Mouse (Mus musculus): Measurements from ENCODE around the gene Gm20518. TPM values are rescaled to one million over a fixed set of nuclear protein-coding genes. Genes with fewer than 3 reads are reported as not detected.

Gm20518 gene
- polyA plus RNA-seq, 1 experiment from 2014 or later = 0.19 TPM

GRCm38 (mm10) chr16:17839976-17840375, 51.5 kb downstream of the Gm20518 start:
- Histone ChIP-seq H3K27ac (no peak overlapping the region), H3K4me2 (no peak overlapping the region), H3K9ac (no peak overlapping the region), H3K36me3 (peaks cover 43% of the 10 kb centered on the region), H3K4me3 (no peak overlapping the region), H3K4me1 (replicated peaks) (no peaks in the 10 kb centered on the region), H3K9me3 (replicated peaks) (no peaks in the 10 kb centered on the region), H3K27me3 (peaks cover 29% of the 10 kb centered on the region)
- ATAC-seq (replicated peaks; ENCODE audit: insufficient number of reproducible peaks, insufficient read depth, low FRiP score, low read depth) = no peak
- WGBS = 87% methylated on average over 4 of the region's 4 CpGs

GRCm38 (mm10) chr16:17838051-17838450, 53.4 kb downstream of the Gm20518 start, which contains the start of gene Car15:
TSS of gene Car15 (minus strand) at chr16:17838364.
- Histone ChIP-seq H3K4me2 (no peak within 1 kb of the TSS), H3K27me3 (peaks cover 49% of the 10 kb centered on the region), H3K4me1 (replicated peaks) (peaks cover 15% of the 10 kb centered on the region), H3K9ac (no peak within 1 kb of the TSS), H3K27ac (no peak within 1 kb of the TSS), H3K36me3 (peaks cover 24% of the 10 kb centered on the region), H3K9me3 (replicated peaks) (no peaks in the 10 kb centered on the region), H3K4me3 (no peak within 1 kb of the TSS)
- 75% methylated on average over 6 of the region's 6 CpGs for WGBS
- no peak for ATAC-seq (replicated peaks; ENCODE audit: insufficient number of reproducible peaks, insufficient read depth, low FRiP score, low read depth)

- no peak for ATAC-seq (replicated peaks; ENCODE audit: insufficient number of reproducible peaks, insufficient read depth, low FRiP score, low read depth)
- Histone ChIP-seq H3K27ac (no peak overlapping the region), H3K4me2 (no peak overlapping the region), H3K9ac (no peak overlapping the region), H3K4me1 (replicated peaks) (peaks cover 18% of the 10 kb centered on the region), H3K9me3 (replicated peaks) (no peaks in the 10 kb centered on the region), H3K36me3 (no peaks in the 10 kb centered on the region), H3K4me3 (no peak overlapping the region), H3K27me3 (peaks cover 74% of the 10 kb centered on the region)
- WGBS = 38% methylated on average over 13 of the region's 13 CpGs
Measured at GRCm38 (mm10) chr16:17835481-17835880, 56.0 kb downstream of the Gm20518 start.

GRCm38 (mm10) chr16:17834543-17834942, 56.9 kb downstream of the Gm20518 start:
- Histone ChIP-seq H3K4me3 (peak overlapping the region; percentile 61), H3K27me3 (peaks cover 84% of the 10 kb centered on the region)
- 44% methylated on average over 7 of the region's 7 CpGs for WGBS

GRCm38 (mm10) chr16:17833681-17834399, 57.6 kb downstream of the Gm20518 start:
- no peaks in the 10 kb centered on the region for H3K36me3 ChIP-seq
- peaks cover 18% of the 10 kb centered on the region for H3K4me1 ChIP-seq (replicated peaks)
- no peak overlapping the region for H3K27ac ChIP-seq
- WGBS = under 1% methylated on average over 70 of the region's 103 CpGs
- no peaks in the 10 kb centered on the region for H3K9me3 ChIP-seq (replicated peaks)
- peak; percentile 28; the same call in 1 of the 2 replicates for ATAC-seq (replicated peaks; ENCODE audit: insufficient number of reproducible peaks, insufficient read depth, low FRiP score, low read depth)
- peak overlapping the region; percentile 99 for H3K4me2 ChIP-seq
- H3K4me3 ChIP-seq = peak overlapping the region; percentile 61
- peaks cover 86% of the 10 kb centered on the region for H3K27me3 ChIP-seq
- peak overlapping the region; percentile 44 for H3K9ac ChIP-seq

More at GRCm38 (mm10) chr16:17834543-17834942, 56.9 kb downstream of the Gm20518 start:
- Histone ChIP-seq H3K36me3 (no peaks in the 10 kb centered on the region), H3K9ac (no peak overlapping the region), H3K9me3 (replicated peaks) (no peaks in the 10 kb centered on the region), H3K4me2 (peak overlapping the region; percentile 99), H3K4me1 (replicated peaks) (peaks cover 18% of the 10 kb centered on the region), H3K27ac (no peak overlapping the region)
- no peak for ATAC-seq (replicated peaks; ENCODE audit: insufficient number of reproducible peaks, insufficient read depth, low FRiP score, low read depth)

GRCm38 (mm10) chr16:17833321-17833680, 58.2 kb downstream of the Gm20518 start:
- Histone ChIP-seq H3K9me3 (replicated peaks) (no peaks in the 10 kb centered on the region), H3K27ac (no peak overlapping the region), H3K9ac (peak overlapping the region; percentile 44), H3K4me2 (peak overlapping the region; percentile 99), H3K27me3 (peaks cover 88% of the 10 kb centered on the region), H3K4me1 (replicated peaks) (peaks cover 18% of the 10 kb centered on the region), H3K36me3 (no peaks in the 10 kb centered on the region), H3K4me3 (peak overlapping the region; percentile 61)
- ATAC-seq (replicated peaks; ENCODE audit: insufficient number of reproducible peaks, insufficient read depth, low FRiP score, low read depth) = peak; percentile 22; the same call in 1 of the 2 replicates
- under 1% methylated on average over 31 of the region's 37 CpGs for WGBS

- peaks cover 18% of the 10 kb centered on the region for H3K4me1 ChIP-seq (replicated peaks)
- H3K4me2 ChIP-seq = peak within 1 kb of the TSS; percentile 99
- H3K27me3 ChIP-seq = peaks cover 87% of the 10 kb centered on the region
- no peak within 1 kb of the TSS for H3K27ac ChIP-seq
- no peaks in the 10 kb centered on the region for H3K36me3 ChIP-seq
- H3K9ac ChIP-seq = peak within 1 kb of the TSS; percentile 44
- 26% methylated on average over 7 of the region's 7 CpGs for WGBS
- no peak for ATAC-seq (replicated peaks; ENCODE audit: insufficient number of reproducible peaks, insufficient read depth, low FRiP score, low read depth)
- H3K4me3 ChIP-seq = peak within 1 kb of the TSS; percentile 61
- H3K9me3 ChIP-seq (replicated peaks) = no peaks in the 10 kb centered on the region
Measured at GRCm38 (mm10) chr16:17832821-17833220, 58.6 kb downstream of the Gm20518 start, which contains the start of gene B830017H08Rik. TSS of gene B830017H08Rik (plus strand) at chr16:17833121.

- Histone ChIP-seq H3K4me3 (no peak overlapping the region), H3K4me2 (no peak overlapping the region), H3K27ac (no peak overlapping the region), H3K9ac (no peak overlapping the region), H3K4me1 (replicated peaks) (peaks cover 18% of the 10 kb centered on the region), H3K36me3 (no peaks in the 10 kb centered on the region), H3K9me3 (replicated peaks) (no peaks in the 10 kb centered on the region), H3K27me3 (peaks cover 77% of the 10 kb centered on the region)
- WGBS = 16% methylated on average over 11 of the region's 11 CpGs
- no peak for ATAC-seq (replicated peaks; ENCODE audit: insufficient number of reproducible peaks, insufficient read depth, low FRiP score, low read depth)
Measured at GRCm38 (mm10) chr16:17831781-17832180, 59.7 kb downstream of the Gm20518 start.

- WGBS = 72% methylated on average over 10 of the region's 10 CpGs
- no peak overlapping the region for H3K27ac ChIP-seq
Measured at GRCm38 (mm10) chr16:17830385-17831178, 60.9 kb downstream of the Gm20518 start.

GRCm38 (mm10) chr16:17828867-17829266, 62.6 kb downstream of the Gm20518 start:
- Histone ChIP-seq H3K9ac (no peak overlapping the region), H3K36me3 (no peaks in the 10 kb centered on the region), H3K9me3 (replicated peaks) (no peaks in the 10 kb centered on the region), H3K4me1 (replicated peaks) (peaks cover 11% of the 10 kb centered on the region), H3K27me3 (peaks cover 51% of the 10 kb centered on the region), H3K4me2 (no peak overlapping the region), H3K4me3 (no peak overlapping the region), H3K27ac (no peak overlapping the region)
- 77% methylated on average over 3 of the region's 3 CpGs for WGBS
- no peak for ATAC-seq (replicated peaks; ENCODE audit: insufficient number of reproducible peaks, insufficient read depth, low FRiP score, low read depth)

More at GRCm38 (mm10) chr16:17830385-17831178, 60.9 kb downstream of the Gm20518 start:
- no peak overlapping the region for H3K9ac ChIP-seq
- peaks cover 65% of the 10 kb centered on the region for H3K27me3 ChIP-seq
- ATAC-seq (replicated peaks; ENCODE audit: insufficient number of reproducible peaks, insufficient read depth, low FRiP score, low read depth) = no peak
- H3K4me1 ChIP-seq (replicated peaks) = peaks cover 18% of the 10 kb centered on the region
- no peaks in the 10 kb centered on the region for H3K36me3 ChIP-seq
- no peak overlapping the region for H3K4me2 ChIP-seq
- no peak overlapping the region for H3K4me3 ChIP-seq
- no peaks in the 10 kb centered on the region for H3K9me3 ChIP-seq (replicated peaks)

GRCm38 (mm10) chr16:17828229-17828628, 63.2 kb downstream of the Gm20518 start:
- H3K27ac ChIP-seq = no peak overlapping the region
- H3K4me3 ChIP-seq = no peak overlapping the region
- H3K4me1 ChIP-seq (replicated peaks) = peaks cover 5% of the 10 kb centered on the region
- no peak overlapping the region for H3K4me2 ChIP-seq
- no peaks in the 10 kb centered on the region for H3K9me3 ChIP-seq (replicated peaks)
- H3K9ac ChIP-seq = no peak overlapping the region
- H3K27me3 ChIP-seq = peaks cover 46% of the 10 kb centered on the region
- WGBS = 63% methylated on average over 2 of the region's 2 CpGs
- no peaks in the 10 kb centered on the region for H3K36me3 ChIP-seq
- ATAC-seq (replicated peaks; ENCODE audit: insufficient number of reproducible peaks, insufficient read depth, low FRiP score, low read depth) = no peak

Data from heart, embryonic 15.5 days (tissue).